Mouse (Mus musculus) cerebellum, adult 9-11 months (tissue): ENCODE data around the gene Ccdc38.
A peak's percentile ranks its signal among the peaks of the same experiment; 100 is the strongest.

Experiments used
- DNase-seq: peaks from one replicate; pipeline ENCODE4 v3.0.0; 2022

Ccdc38 gene

DNA sequence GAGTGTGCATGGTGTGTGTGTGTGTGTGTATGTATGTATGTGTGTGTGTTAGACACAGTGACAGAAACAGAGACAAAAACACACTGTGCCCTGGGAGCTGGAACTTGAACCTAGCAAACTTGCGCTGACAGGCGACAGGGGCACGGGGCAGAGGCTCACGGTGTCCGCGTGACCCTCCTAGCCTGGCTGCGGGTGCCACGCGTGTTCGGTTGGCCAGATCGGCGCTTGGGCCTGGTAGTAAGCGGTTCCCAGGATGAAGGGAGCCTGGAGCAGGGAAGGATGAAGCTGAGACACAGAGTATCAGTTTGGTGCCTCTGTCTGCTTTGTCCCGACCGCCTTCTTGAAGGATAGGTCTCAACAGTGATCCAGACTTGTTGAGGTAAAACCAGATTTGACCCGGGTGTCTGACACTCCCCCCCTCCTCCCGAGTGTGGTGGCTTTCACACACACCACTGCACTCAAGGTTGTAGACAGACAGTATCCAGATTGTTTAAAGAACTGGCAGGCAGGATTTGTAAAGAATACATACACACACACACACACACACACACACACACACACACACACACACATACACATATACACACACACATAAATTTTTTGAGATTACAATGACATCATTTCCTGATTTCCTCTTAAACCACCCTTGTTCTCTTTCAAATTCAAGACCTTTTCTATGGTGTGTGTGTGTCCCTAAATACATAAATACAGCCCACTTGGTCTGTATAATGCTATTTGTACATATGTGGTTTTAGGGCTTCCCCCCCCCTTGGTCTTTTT is at the start of gene Ccdc38:
Ccdc38 (plus strand) TSS at position 202 of the 780 bp plus-strand sequence.
- no peak for DNase-seq

DNA sequence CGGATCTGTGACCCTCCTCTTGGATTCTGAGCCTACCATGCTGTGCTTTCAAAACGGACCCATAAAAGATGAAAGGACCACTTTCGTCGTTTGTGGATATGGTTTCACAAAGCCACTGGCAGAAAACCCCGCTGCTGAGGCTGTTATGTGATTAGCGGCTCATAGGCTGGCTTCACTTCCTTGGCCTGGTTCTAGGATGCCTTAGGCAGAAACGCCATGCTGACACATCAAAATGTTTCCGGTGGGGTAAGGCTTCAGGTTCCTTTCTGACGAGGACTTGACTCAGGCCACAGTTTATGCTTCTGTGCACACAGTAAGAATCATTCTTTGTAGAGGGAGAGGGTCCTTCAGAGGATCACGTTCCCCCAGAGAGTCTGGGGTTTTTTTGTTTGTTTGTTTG is 39.6 kb upstream of the Ccdc38 start:
- DNase-seq: no peak

DNA sequence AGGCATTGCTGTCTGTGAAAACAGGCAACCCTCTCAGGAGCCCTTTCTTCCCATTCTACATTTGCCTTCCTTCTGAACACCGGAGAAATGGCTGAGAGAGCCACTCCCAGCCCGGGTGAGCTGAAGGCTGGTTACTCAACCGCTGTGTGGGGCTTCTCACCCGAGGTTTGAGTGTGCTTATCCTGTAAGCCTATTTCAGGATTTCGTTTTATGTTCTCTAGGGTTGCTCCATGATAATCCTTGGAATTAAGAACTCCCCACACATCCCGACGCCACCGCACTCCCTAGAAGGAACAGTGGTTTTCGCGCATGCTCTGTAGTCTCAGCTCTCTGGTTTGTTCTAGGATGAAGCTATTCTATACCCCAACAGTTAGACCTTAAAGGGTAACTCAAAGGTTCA is 39.1 kb upstream of the Ccdc38 start:
- no peak for DNase-seq

GRCm38 (mm10) chr10:93508383-93508970 is 32.0 kb upstream of the Ccdc38 start:
- DNase-seq: no peak

DNA sequence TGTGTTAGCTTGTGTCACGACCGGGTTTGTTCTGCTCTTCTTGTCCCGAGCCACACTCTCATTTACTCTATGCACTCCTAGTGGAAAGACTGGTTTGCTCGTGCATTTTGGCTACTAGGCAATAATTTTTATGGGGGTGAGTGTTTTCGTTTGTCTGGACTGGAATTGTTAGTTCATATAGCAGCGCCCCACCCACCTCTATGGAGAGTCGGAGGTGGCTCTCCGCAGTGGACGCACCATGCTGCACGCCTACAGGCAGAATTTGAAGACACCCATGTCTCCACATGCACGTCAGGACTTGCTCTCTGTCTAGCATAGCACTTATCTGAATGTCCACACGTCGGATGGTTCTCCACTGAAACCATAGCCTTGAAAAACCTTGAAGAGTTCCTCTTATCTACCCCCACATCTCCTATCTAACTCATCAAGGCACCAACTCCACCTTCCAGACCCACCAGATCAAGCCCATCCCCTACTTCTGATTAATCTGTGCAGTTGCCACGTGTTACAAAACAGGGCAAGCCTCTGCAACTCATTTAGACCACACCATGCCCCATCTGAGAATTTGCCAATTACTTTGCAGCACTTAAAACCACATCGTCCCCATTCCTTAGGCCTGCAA is 30.8 kb upstream of the Ccdc38 start:
- no peak for DNase-seq

DNA sequence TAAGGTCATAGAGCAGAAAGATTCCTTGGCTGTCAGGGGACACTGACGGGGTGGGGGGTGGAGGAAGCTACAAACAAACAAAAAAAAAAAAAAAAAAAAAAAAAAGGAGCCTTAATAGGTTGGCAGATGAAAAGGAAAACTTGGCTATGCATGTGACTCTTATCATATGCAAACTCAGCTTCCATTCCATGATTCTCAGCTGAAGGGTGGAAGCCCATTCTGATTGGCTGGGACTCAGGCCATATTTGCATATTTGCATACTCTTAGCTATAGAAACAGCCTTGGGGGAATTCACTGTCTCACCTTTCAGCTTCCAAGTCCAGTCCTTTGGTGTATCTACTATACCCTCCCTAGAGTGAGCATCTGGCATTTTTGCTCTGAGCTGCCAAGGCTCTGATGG is 25.0 kb upstream of the Ccdc38 start:
- no peak for DNase-seq

DNA sequence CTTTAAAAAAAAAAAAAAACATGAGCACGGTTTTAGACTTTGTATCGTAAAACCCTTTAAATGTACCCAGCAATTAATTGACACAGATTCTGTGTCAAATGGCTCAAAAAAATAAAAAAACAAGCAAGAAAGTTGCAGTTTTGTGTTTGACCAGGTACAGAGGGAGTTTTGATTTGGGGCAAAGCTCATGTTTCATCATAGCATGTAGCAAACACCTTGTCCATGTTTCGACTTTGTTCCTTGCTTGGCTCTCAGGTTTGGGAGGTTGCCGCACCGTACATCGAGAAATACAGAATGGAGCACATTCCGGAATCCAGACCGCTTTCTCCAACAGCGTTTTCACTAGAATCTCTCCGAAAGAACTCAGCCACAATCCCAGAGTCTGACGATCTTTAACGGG is 24.5 kb upstream of the Ccdc38 start:
- no peak for DNase-seq

DNA sequence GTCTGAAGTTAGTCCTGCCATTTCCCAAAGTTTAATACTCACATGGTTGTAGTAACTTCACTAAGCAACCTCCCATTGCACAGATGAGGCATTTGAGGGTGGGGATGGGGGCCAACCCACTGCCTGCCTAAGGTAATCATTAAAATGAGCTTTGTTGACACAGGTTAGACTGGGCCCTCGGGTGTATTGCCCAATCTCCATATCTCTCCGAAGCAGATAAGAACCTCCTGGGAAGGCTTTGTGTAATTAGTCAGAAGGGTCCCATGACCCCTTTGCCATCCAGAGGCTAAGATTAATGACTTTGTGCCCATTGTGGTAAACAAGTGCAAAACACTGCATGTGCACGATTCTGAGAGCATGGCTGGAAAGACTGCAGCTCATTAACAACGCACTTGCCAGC is 22.7 kb upstream of the Ccdc38 start:
- DNase-seq: no peak

DNA sequence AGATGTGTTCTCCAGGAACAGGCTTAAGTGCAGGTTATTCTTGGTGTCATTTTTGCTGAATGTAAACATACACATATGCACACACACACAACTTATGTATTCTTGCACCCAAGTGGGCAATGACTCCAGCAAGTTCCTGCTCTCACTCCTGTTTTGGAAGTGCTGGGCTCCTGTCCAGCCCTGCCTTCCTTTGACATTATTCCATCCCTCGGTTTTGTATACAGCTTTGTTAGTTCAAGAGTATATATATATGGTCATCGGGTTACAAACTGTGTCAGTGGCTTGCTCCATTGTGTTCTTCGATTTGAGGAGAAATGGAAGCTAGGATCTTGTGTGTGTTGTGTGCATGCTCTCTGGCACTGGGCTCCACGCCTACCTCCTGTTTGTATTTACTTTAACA is 22.2 kb upstream of the Ccdc38 start:
- no peak for DNase-seq

DNA sequence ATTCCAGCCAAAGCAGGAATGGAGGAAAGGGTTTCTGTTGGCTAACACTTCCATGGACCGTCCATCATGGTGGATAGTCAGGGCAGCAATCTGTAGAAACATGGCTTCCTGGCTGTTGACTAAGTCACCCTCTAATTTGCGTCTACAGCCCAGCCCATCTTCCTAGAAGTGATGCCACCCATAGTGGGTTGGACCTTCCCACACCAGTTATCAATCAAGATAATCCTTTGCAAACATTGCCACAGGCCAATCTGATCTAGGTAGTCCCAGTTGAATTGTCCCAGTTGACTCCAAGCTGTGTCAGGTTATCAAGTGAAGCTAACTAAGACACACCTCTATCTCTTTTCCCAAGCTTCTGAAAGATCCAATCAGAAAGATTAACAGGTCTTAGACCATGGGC is 21.8 kb upstream of the Ccdc38 start:
- DNase-seq: no peak

DNA sequence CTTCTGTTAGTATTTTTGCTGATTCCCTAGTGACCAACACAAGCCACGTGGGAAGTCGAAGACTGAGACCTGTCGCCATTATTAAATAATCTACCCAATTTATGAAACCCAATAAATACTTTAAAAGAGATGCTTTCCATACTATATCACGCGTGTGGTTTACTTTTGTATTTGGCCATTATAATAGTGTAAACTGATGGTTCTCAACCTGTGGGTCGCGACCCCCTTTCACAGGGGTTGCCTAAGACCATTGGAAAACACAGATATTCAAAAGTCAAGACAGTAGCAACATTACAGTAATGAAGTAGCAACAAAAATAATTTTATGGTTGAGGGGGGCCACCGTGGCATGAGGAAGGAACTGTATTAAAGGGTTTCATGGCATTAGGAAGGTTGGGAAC is 21.3 kb upstream of the Ccdc38 start:
- DNase-seq: no peak

- peak; percentile 80 for DNase-seq
Measured at GRCm38 (mm10) chr10:93519756-93520155, 20.7 kb upstream of the Ccdc38 start.

GRCm38 (mm10) chr10:93520994-93521393 is 19.4 kb upstream of the Ccdc38 start:
- DNase-seq: no peak

DNA sequence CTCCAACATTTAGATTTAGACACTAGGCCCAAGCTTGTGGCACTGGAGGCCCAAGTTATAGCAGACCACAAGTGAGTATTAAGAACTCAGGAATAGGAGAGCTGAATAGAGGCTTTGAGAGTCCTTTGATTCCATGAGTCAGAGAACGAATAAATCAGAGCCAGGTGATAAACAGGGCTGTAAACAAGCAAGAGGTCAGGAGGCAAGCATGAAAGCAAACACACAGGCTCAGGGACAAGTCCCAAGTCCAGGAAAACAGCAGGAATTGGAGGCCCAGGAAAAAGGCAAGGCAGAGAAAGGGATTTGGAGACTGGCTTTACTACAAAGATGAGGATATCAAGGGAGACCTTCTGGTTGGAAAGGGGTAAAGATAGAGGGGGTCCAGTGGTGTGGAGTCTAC is 15.1 kb upstream of the Ccdc38 start:
- no peak for DNase-seq

DNA sequence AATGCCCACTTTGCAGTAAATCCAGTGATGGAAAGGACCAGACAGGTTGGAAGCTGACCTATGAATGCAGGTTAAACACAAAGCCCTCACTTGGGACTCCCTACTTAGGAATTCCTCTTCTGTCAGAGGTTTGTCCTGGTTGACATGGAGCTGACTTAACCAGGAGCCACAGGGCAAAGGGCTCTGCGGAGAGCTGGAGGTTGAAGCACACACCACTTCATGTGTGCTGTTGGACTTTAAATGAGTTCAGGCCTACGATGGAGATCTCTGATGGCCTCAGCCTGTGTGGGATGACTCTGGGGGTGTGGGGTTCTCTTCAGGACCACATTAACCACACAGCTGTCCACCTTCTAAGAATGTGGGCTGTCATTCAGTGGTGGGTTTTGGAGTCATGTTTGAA is 2.1 kb upstream of the Ccdc38 start:
- no peak for DNase-seq

GRCm38 (mm10) chr10:93538818-93539217 is 1.6 kb upstream of the Ccdc38 start:
- DNase-seq: no peak

DNA sequence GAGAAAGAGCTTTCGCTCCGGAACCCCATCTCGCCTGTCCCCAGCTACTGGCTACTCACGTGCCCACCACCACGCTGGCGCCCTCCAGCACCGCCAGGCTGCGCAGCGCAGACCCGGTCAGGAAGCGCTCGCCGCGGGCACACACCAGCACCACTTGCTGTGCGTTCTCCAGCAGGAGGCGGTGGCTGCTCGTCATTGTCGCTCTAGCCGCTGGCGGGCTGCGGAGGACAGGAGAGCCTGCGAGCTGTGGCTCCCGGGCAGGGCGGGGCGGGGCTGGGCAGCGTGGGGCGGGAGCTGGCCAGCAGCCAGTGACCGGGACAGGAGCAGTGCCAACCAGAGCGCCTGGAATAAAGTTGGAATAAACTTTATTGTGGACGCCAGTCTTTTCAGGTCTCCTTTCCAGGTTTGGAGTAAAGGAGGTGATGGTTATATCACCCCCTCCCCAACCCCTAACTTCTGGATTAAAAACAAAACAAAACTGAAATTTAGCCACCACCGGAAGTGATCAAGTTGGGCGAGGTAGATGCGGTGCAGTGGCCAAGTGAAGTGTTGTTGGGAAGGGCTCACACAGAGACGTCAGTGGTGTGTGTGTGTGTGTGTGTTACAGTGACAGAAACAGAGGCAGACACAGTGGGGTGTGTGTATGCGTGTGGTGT is 529 bp upstream of the Ccdc38 start, which contains the start of gene Amdhd1:
Amdhd1 (minus strand) TSS at position 259 of the 656 bp plus-strand sequence.
- DNase-seq: peak; percentile 48

DNA sequence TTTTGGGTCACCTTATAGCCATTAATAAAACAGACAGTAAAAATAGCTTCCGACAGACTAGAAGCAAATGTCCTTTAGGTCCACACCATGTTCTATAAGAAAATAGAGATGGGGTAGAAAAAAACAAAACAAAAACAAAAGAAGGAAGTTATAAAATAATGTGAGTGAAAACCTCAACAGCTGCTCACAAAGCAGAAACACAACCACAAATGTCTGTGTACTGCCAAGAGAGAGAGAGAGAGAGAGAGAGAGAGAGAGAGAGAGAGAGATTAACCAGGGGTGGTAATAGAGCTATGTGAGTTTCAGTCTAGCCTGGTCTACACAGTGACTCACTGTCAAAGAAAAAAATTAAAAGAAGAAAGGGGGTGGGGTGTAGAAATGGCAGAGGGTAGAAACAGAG is 1.2 kb downstream of the Ccdc38 start:
- DNase-seq: no peak

DNA sequence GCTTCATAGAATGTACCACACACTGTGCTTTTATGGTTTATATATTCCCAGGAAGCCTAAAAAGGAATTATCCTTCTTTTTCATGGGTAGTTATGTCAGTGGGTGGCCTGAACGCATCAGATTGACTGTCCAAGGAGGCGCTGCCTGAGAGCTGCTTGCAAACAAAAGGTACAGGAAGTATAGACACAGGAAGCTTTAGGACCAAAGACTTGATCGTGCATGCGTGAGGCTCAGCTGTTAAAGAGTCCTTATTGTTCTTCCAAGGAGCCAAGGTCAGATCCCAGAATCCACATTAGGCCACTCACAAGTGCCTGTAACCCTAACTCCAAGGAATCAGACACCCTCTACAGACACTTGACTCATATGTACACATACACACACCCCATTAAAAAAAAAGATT is 1.9 kb downstream of the Ccdc38 start:
- DNase-seq: no peak

GRCm38 (mm10) chr10:93543176-93543575 is 2.7 kb downstream of the Ccdc38 start:
- DNase-seq: no peak

DNA sequence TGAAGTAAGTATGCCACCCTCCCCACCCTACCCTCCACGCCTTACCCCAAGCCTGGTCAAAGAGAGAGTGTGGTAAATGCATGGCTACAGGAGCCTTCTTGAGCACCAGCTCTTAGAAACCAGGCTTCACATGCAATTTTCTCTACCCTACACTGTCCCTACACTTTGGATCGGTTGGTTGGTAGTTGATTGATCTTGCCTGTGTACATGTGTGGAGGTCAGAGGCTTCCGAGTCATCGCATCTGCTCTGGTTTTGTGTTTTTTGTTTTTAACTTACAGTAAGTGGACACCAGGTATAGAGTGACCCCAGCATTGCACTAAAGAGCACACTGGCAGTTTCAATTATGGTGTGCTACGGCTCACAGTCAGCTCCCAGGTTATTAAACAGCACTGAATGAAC is 3.7 kb downstream of the Ccdc38 start:
- no peak for DNase-seq

DNA sequence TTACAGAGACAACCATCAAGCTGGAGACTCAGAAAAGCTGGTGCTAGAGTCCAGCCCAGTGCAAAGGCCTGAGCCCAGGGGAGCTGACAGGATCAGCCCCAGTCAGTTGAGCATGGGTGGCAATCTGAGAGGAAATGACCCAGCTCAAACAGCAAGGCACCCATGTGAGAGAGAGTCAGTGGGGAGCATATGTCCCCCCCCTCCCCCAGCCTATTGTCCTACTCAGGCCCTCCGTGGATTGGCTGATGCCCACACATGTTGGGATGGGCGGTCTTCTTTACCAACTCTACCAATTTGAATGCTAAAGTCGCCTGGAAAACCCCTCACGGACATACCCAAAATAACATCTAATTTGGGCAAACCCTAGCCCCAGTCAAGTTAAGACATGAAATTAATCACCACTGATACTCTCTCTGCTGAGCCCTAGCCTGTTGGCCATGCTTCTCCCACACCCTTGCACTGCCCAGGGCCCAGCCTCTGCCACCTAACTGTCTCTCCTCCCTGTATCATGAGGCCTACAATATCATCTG is 7.4 kb downstream of the Ccdc38 start:
- DNase-seq: no peak

DNA sequence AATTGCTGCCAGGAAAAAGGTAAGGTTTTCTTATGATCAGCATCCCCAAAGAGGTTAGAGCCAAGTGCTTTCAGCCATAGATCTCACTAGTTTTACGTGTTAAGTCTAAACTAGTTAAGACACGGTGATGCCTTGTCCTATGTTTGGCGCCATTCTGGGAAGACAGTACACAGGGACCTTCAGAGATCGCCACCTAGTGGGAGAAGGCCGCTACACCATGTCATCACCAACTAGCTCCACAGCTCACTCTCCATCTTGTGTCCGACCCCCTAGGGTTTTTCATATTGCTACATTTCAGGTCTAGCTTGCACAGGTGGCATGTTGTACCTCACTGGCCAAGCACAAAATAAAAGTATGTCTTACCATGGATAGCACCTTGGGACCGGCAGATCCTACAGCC is 8.6 kb downstream of the Ccdc38 start:
- DNase-seq: peak; percentile 71

DNA sequence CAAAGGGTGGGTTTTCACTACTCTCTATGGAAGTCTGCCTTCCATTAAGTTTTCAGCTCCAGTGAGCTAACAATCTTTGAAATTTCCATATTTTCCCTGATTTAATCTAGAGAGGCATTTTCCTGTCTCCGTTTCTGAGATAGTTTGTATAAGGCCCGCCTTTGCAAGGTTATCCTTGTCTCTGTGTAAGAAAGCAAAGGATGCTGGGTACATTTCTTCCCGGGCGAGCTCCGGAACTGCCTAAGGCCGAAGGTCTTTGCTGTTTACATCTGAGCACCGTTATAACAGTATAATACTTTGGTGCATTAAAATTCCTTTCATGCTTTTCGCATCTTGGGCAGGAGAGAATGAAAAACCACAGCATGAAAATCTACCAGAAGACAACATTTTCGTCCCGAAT is 9.4 kb downstream of the Ccdc38 start:
- DNase-seq: no peak
